Mouse (Mus musculus) liver, embryonic 14.5 days (tissue): ENCODE results near the gene Bco1. TPM values are rescaled to one million over a fixed set of nuclear protein-coding genes. Genes with fewer than 3 reads are reported as not detected.

ENCODE experiments used
- ATAC-seq: fragments of 200-750 bp; cut with Nextera tagmentation; 2 replicates; pipeline ENCODE4 v1.8.0; 2017; ENCODE audit warnings: moderate number of reproducible peaks, mild to moderate bottlenecking, moderate library complexity; ENCODE audit not compliant: insufficient read depth
- DNase-seq, 3 experiments: peaks; one replicate each; pipeline ENCODE4 v3.0.0-alpha.2; 2012 to 2013; ENCODE audit warnings: low read depth in 3 of 3, low spot score in 3 of 3
- H3K27ac ChIP-seq: fragments of 300-500 bp; sonication (generic); 2 replicates; pipeline ENCODE4 v1.5.1; 2014; ENCODE audit warnings: moderate library complexity, mild to moderate bottlenecking, control low read depth, inconsistent platforms
- H3K27me3 ChIP-seq: fragments of 300-500 bp; sonication (generic); 2 replicates; pipeline ENCODE4 v1.6.1; 2014; ENCODE audit warnings: mild to moderate bottlenecking, low read length, moderate library complexity; ENCODE audit not compliant: control insufficient read depth, insufficient read depth
- H3K36me3 ChIP-seq: fragments of 300-500 bp; sonication (generic); replicated peaks from 2 replicates; pipeline ENCODE4 v1.6.1; 2014; ENCODE audit warnings: low read depth; ENCODE audit not compliant: control insufficient read depth, insufficient read depth
- H3K4me1 ChIP-seq, 2 experiments: fragments of 200-500 bp in 1 of 2; fragments of 300-500 bp in 1 of 2; sonication (generic) in 1 of 2; replicated peaks; 2 replicates each; pipeline ENCODE4 v1.6.1; 2012 to 2014; ENCODE audit warnings: antibody characterized with exemption in 1 of 2, inconsistent platforms in 1 of 2, low read length in 1 of 2; ENCODE audit not compliant: control insufficient read depth in 2 of 2, insufficient read depth in 2 of 2
- H3K4me2 ChIP-seq: fragments of 300-500 bp; sonication (generic); 2 replicates; pipeline ENCODE4 v1.6.1; 2014; ENCODE audit warnings: low read depth, mild to moderate bottlenecking, control low read depth, moderate library complexity
- H3K4me3 ChIP-seq, 2 experiments: fragments of 200-500 bp in 1 of 2; fragments of 300-500 bp in 1 of 2; sonication (generic) in 1 of 2; 2 replicates each; pipeline ENCODE4 v1.5.1; 2012 to 2014; ENCODE audit warnings: low read depth in 2 of 2, low read length in 2 of 2, mild to moderate bottlenecking in 2 of 2, control low read depth in 1 of 2, inconsistent platforms in 1 of 2, moderate library complexity in 1 of 2; ENCODE audit not compliant: insufficient read depth in 1 of 2
- H3K9ac ChIP-seq: fragments of 300-500 bp; sonication (generic); replicated peaks from 2 replicates; pipeline ENCODE4 v1.6.1; 2014; ENCODE audit warnings: mild to moderate bottlenecking, control low read depth, moderate library complexity
- H3K9me3 ChIP-seq: fragments of 300-500 bp; sonication (generic); 2 replicates; pipeline ENCODE4 v1.6.1; 2016; ENCODE audit warnings: low read length, mixed read lengths; ENCODE audit not compliant: control insufficient read depth
- CTCF ChIP-seq: IDR thresholded peaks from 2 replicates; pipeline ENCODE4 v1.5.1; 2016; ENCODE audit warnings: antibody characterized with exemption, low read depth, control low read depth
- EP300 ChIP-seq: IDR thresholded peaks from 2 replicates; pipeline ENCODE4 v1.6.1; 2016; ENCODE audit warnings: antibody characterized with exemption, low read depth
- WGBS: fragments of 180-500 bp; shearing (Covaris S2); extraction: QIAGEN DNeasy Blood & Tissue Kit; methylation state at CpG from one replicate; pipeline ENCODE4 v1.1.7; 2014; ENCODE audit not compliant: insufficient replicate concordance; 5-methylcytosine and 5-hydroxymethylcytosine counted together
- polyA plus RNA-seq, 2 experiments: library from polyadenylated mRNA; depleted of rRNA in 1 of 2; stranded (reverse) in 1 of 2; unstranded in 1 of 2; fragments of >200 nt; fragmentation: Nextera tagmentation in 1 of 2; extraction: Ambion mirVana in 1 of 2; gene quantifications; 2 replicates each; pipeline versions ENCODE4 v1.2.1 to v1.2.3; 2012 to 2014

Bco1 gene
- polyA plus RNA-seq, 2 experiments = 3.2 to 5.2 TPM

- peaks cover 0 to 7% of the 10 kb centered on the region in 2 experiments; a peak in 2 of 4 replicates for H3K4me1 ChIP-seq
- H3K9ac ChIP-seq = no peak overlapping the region
- no peak overlapping the region for H3K4me3 ChIP-seq
- H3K4me2 ChIP-seq = no peak overlapping the region
- H3K27me3 ChIP-seq = no peaks in the 10 kb centered on the region
- DNase-seq = no peak
- no peaks in the 10 kb centered on the region for H3K9me3 ChIP-seq
- H3K27ac ChIP-seq = no peak overlapping the region
- TF ChIP-seq CTCF (no peak), EP300 (no peak)
- ATAC-seq = no peak
- WGBS = 64% methylated on average over 3 of the region's 3 CpGs
- H3K36me3 ChIP-seq = no peaks in the 10 kb centered on the region
Observed at GRCm38 (mm10) chr8:117054146-117054545, 41.5 kb upstream of the Bco1 start.

DNA sequence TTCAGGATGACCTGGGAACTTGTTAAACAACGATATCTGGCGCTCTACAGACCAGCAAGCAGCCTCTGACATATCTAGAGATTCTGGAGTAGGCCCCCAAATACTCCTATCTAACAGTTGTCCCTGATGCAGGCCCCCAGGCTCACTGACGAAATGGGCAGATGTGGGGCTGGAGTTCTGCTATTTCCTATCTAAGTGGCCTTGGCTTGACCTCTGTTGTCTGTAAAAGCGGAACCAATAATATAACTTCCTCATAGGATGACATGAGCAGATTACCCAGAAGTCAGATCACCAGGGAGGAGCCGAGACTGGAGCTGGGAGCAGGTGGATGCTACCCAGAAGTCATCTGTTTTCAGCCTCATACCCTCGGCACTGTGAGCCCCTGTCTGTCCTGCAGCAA, 40.6 kb upstream of the Bco1 start:
- Histone ChIP-seq H3K9me3 (no peaks in the 10 kb centered on the region), H3K4me2 (no peak overlapping the region), H3K36me3 (no peaks in the 10 kb centered on the region), H3K27ac (no peak overlapping the region), H3K9ac (no peak overlapping the region), H3K27me3 (no peaks in the 10 kb centered on the region), H3K4me1 (peaks cover 0 to 7% of the 10 kb centered on the region in 2 experiments; a peak in 2 of 4 replicates), H3K4me3 (no peak overlapping the region)
- DNase-seq (no peak), ATAC-seq (no peak)
- TF ChIP-seq CTCF = no peak
- no peak for TF ChIP-seq EP300
- WGBS = 11% methylated on average over 6 of the region's 6 CpGs

- no peak overlapping the region for H3K9ac ChIP-seq
- no peaks in the 10 kb centered on the region for H3K36me3 ChIP-seq
- H3K9me3 ChIP-seq = no peaks in the 10 kb centered on the region
- no peak overlapping the region for H3K27ac ChIP-seq
- DNase-seq (no peak), ATAC-seq (no peak)
- H3K4me2 ChIP-seq = no peak overlapping the region
- H3K4me1 ChIP-seq = peaks cover 0 to 5% of the 10 kb centered on the region in 2 experiments; a peak in 2 of 4 replicates
- whole genome bisulfite sequencing = 63% methylated on average over 7 of the region's 7 CpGs
- no peaks in the 10 kb centered on the region for H3K27me3 ChIP-seq
- H3K4me3 ChIP-seq = no peak overlapping the region
- TF ChIP-seq CTCF (no peak), EP300 (no peak)
Observed at GRCm38 (mm10) chr8:117059021-117059420, 36.6 kb upstream of the Bco1 start.

DNA sequence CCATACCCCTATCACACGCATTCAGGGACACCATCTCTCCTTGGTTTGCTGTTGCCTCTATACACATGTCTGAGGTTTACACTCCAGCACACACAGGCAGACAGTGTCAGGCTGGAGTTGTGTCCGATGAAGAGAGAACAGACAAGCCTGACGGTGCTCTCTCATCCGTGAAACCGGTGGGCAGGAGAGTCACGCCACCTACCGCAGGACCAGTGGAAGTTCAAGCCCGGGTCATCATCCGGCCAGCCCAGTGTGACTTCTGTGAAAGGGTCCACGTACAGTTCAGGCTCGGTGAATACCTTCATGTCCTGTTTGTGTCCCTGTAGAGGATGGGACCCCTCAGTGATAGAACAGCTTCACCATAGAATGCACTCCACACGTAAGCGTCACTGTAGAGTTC, 35.3 kb upstream of the Bco1 start:
- peaks cover 0 to 1% of the 10 kb centered on the region in 2 experiments; a peak in 2 of 4 replicates for H3K4me1 ChIP-seq
- H3K4me2 ChIP-seq = no peak overlapping the region
- H3K27me3 ChIP-seq = no peaks in the 10 kb centered on the region
- no peaks in the 10 kb centered on the region for H3K36me3 ChIP-seq
- peak; percentile 31; the same call in 1 of the 2 replicates for TF ChIP-seq CTCF
- no peak for TF ChIP-seq EP300
- no peaks in the 10 kb centered on the region for H3K9me3 ChIP-seq
- no peak for ATAC-seq
- no peak overlapping the region for H3K27ac ChIP-seq
- 64% methylated on average over 13 of the region's 13 CpGs for WGBS
- DNase-seq = no peak
- H3K4me3 ChIP-seq = no peak overlapping the region
- no peak overlapping the region for H3K9ac ChIP-seq

- no peaks in the 10 kb centered on the region for H3K9me3 ChIP-seq
- no peaks in the 10 kb centered on the region for H3K27me3 ChIP-seq
- H3K4me1 ChIP-seq = no peaks in the 10 kb centered on the region
- H3K9ac ChIP-seq = no peak overlapping the region
- 52% methylated on average over 13 of the region's 13 CpGs for WGBS
- H3K27ac ChIP-seq = no peak overlapping the region
- H3K36me3 ChIP-seq = no peaks in the 10 kb centered on the region
- TF ChIP-seq CTCF (no peak), EP300 (no peak)
- ATAC-seq (no peak), DNase-seq (no peak)
- no peak overlapping the region for H3K4me3 ChIP-seq
- no peak overlapping the region for H3K4me2 ChIP-seq
Observed at GRCm38 (mm10) chr8:117061180-117061880, 34.3 kb upstream of the Bco1 start.
